Mouse (Mus musculus) kidney, embryonic 14.5 days (tissue): ENCODE measurements at regions not wholly inside any gene's neighbourhood (a gene's known extent, or its start where the extent isn't known, plus 50 kb on each side); places are given as distances from the start of the nearest gene placed in this dataset.
A peak's percentile ranks its signal among the peaks of the same experiment; 100 is the strongest.
"Not testable (repeated sequence)": the region's sequence is repeated elsewhere in the genome, so short reads cannot be mapped to it uniquely, and the experiment has no call there.

Source experiments
- ATAC-seq: fragments of 200-750 bp; cut with Nextera tagmentation; 2 replicates; pipeline ENCODE4 v1.8.0; 2017; ENCODE audit warnings: moderate number of reproducible peaks, mild to moderate bottlenecking, moderate TSS enrichment, moderate library complexity; ENCODE audit not compliant: low FRiP score, low TSS enrichment
- H3K27ac ChIP-seq: fragments of 300-500 bp; sonication (generic); 2 replicates; pipeline ENCODE4 v1.5.1; 2014; ENCODE audit warnings: low read depth, mild to moderate bottlenecking, low read length, moderate library complexity, mixed read lengths
- H3K27me3 ChIP-seq: fragments of 300-500 bp; sonication (generic); 2 replicates; pipeline ENCODE4 v1.6.1; 2014; ENCODE audit warnings: mild to moderate bottlenecking, low read length; ENCODE audit not compliant: control insufficient read depth, insufficient read depth
- H3K36me3 ChIP-seq: fragments of 300-500 bp; sonication (generic); 2 replicates; pipeline ENCODE4 v1.6.1; 2014; ENCODE audit warnings: low read length, mixed read lengths; ENCODE audit not compliant: control insufficient read depth, insufficient read depth
- H3K4me1 ChIP-seq: fragments of 300-500 bp; sonication (generic); 2 replicates; pipeline ENCODE4 v1.6.1; 2014; ENCODE audit warnings: low read length, mixed read lengths; ENCODE audit not compliant: control insufficient read depth, insufficient read depth
- H3K4me2 ChIP-seq: fragments of 300-500 bp; sonication (generic); replicated peaks from 2 replicates; pipeline ENCODE4 v1.6.1; 2014; ENCODE audit warnings: low read depth, mild to moderate bottlenecking, low read length
- H3K4me3 ChIP-seq: fragments of 300-500 bp; sonication (generic); 2 replicates; pipeline ENCODE4 v1.5.1; 2014; ENCODE audit warnings: mild to moderate bottlenecking, low read length
- H3K9ac ChIP-seq: fragments of 300-500 bp; sonication (generic); 2 replicates; pipeline ENCODE4 v1.6.1; 2014; ENCODE audit warnings: low read depth, mild to moderate bottlenecking, low read length, moderate library complexity
- H3K9me3 ChIP-seq: fragments of 300-500 bp; sonication (generic); 2 replicates; pipeline ENCODE4 v1.6.1; 2016; ENCODE audit warnings: low read length; ENCODE audit not compliant: control insufficient read depth
- WGBS: fragments of 180-500 bp; shearing (Covaris S2); extraction: QIAGEN DNeasy Blood & Tissue Kit; methylation state at CpG from one replicate; pipeline ENCODE4 v1.1.7; 2014; 5-methylcytosine and 5-hydroxymethylcytosine counted together

GRCm38 (mm10) chr6:133724627-133725026 lies 128.9 kb downstream of the Kap start:
- not testable (repeated sequence) for H3K4me2 ChIP-seq, H3K4me1 ChIP-seq, ATAC-seq, H3K36me3 ChIP-seq, H3K27ac ChIP-seq, H3K4me3 ChIP-seq, H3K9me3 ChIP-seq, H3K9ac ChIP-seq, H3K27me3 ChIP-seq
- WGBS, result 59% methylated on average over 6 of the region's 6 CpGs

DNA sequence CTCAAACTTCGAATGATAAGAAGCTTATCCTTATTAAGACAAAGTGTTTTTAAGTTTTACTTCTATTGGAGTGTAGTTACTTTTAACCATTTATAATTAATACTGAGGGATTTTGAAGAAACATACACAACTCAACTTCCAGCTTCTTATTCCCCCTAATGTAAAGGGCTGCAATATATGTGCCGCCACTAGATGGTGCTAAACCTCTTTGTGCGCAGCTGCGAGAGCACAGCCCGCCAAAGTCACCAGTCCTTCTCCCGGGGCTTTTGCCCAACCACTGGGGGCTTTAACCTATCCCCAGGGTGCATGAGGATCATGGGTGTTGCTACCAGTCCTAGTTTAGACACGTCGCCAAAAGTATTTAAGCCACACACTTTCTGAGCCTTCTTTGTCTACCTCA lies 146.8 kb downstream of the Kap start:
- not testable (repeated sequence) for H3K9ac ChIP-seq, H3K36me3 ChIP-seq, H3K4me3 ChIP-seq, H3K9me3 ChIP-seq, H3K27me3 ChIP-seq, H3K27ac ChIP-seq, H3K4me1 ChIP-seq
- ATAC-seq, result peak; percentile 57; the same call in 1 of the 2 replicates
- WGBS, result under 1% methylated on average over 8 of the region's 8 CpGs
- 0 out of 2 replicates have a peak overlapping the region, but pooled peaks have one; percentile 12 for H3K4me2 ChIP-seq

DNA sequence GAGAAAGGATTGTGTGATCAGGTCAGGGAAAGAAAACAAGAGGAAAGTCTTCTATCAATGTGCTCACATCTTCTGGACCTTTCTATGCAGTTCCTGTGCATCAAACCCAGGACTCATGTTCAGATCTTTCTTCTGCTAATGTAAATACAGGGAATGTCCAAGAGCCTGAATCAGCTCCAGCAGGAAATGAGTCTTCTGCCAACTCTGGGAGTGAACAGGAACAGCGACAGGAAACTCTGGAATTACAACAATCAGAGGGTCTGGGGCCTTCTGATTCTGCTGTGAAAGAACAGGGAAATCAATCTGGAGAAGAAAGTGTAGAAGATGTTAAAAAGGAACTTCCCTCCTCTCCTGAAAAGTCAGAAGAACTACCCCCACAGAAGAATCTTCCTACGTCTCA lies 151.9 kb downstream of the Kap start:
- Histone ChIP-seq H3K4me3 (no peak overlapping the region), H3K4me2 (no peak overlapping the region), H3K27me3 (no peaks in the 10 kb centered on the region), H3K9ac (no peak overlapping the region), H3K36me3 (no peaks in the 10 kb centered on the region), H3K27ac (no peak overlapping the region), H3K4me1 (no peaks in the 10 kb centered on the region), H3K9me3 (no peaks in the 10 kb centered on the region)
- WGBS, result 44% methylated on average over 2 of the region's 2 CpGs
- ATAC-seq, result no peak
